Mouse (Mus musculus) cortical plate, adult 2 months (tissue): Measurements from ENCODE around the gene Daglb. TPM values are rescaled to one million over a fixed set of nuclear protein-coding genes. Genes with fewer than 3 reads are reported as not detected.
A peak's percentile ranks its signal among the peaks of the same experiment; 100 is the strongest.

Experiments
- H3K27ac ChIP-seq: fragments of 200-500 bp; 2 replicates; pipeline ENCODE4 v1.5.1; 2012; ENCODE audit warnings: low read length, control low read depth, inconsistent platforms; ENCODE audit not compliant: insufficient read depth
- H3K4me1 ChIP-seq: fragments of 200-500 bp; 2 replicates; pipeline ENCODE4 v1.6.1; 2011; ENCODE audit warnings: low read length; ENCODE audit not compliant: control insufficient read depth, insufficient read depth
- H3K4me3 ChIP-seq: fragments of 200-500 bp; 2 replicates; pipeline ENCODE4 v1.5.1; 2011; ENCODE audit warnings: mild to moderate bottlenecking, low read length, control low read depth; ENCODE audit not compliant: insufficient read depth
- CTCF ChIP-seq: fragments of 200-500 bp; IDR thresholded peaks from 2 replicates; pipeline ENCODE4 v1.5.1; 2011; ENCODE audit warnings: mild to moderate bottlenecking, control low read depth, low read length; ENCODE audit not compliant: insufficient read depth; ENCODE audit errors: extremely low read depth
- POLR2A ChIP-seq: fragments of 200-500 bp; IDR thresholded peaks from 2 replicates; pipeline ENCODE4 v1.6.1; 2011; ENCODE audit warnings: mild to moderate bottlenecking, low read length, control low read depth; ENCODE audit not compliant: insufficient read depth; ENCODE audit errors: extremely low read depth
- polyA plus RNA-seq: library from polyadenylated mRNA; depleted of rRNA; stranded (reverse); fragments of >200 nt; gene quantifications from 2 replicates; pipeline ENCODE4 v1.2.3, GENCODE M21; 2012; rRNA removed

Daglb gene
- polyA plus RNA-seq = 30.4 and 32.4 TPM in 2 replicates

GRCm38 (mm10) chr5:143464100-143464756 lies at the start of gene Daglb:
Gene Daglb, plus strand, starts transcription at chr5:143464584.
- H3K4me1 ChIP-seq = peaks cover 2% of the 10 kb centered on the region; the same call in 1 of the 2 replicates
- H3K27ac ChIP-seq = 0 out of 2 replicates have a peak within 1 kb of the TSS, but pooled peaks have one; percentile 15
- TF ChIP-seq POLR2A = peak; percentile 88
- no peak for TF ChIP-seq CTCF

GRCm38 (mm10) chr5:143421484-143421883 lies 42.9 kb upstream of the Daglb start:
- no peak overlapping the region for H3K27ac ChIP-seq
- H3K4me3 ChIP-seq = no peak overlapping the region
- H3K4me1 ChIP-seq = no peaks in the 10 kb centered on the region
- TF ChIP-seq POLR2A (no peak), CTCF (no peak)

More at GRCm38 (mm10) chr5:143464100-143464756, at the start of gene Daglb:
- peak within 1 kb of the TSS; percentile 63 for H3K4me3 ChIP-seq

GRCm38 (mm10) chr5:143422990-143423389 lies 41.4 kb upstream of the Daglb start:
- H3K27ac ChIP-seq = no peak overlapping the region
- no peak overlapping the region for H3K4me3 ChIP-seq
- TF ChIP-seq POLR2A (no peak), CTCF (no peak)
- H3K4me1 ChIP-seq = no peaks in the 10 kb centered on the region

- Histone ChIP-seq H3K27ac (no peak overlapping the region), H3K4me3 (no peak overlapping the region), H3K4me1 (no peaks in the 10 kb centered on the region)
- peak; percentile 72 for TF ChIP-seq CTCF
- TF ChIP-seq POLR2A = no peak
These were observed 40.4 kb upstream of the Daglb start for GRCm38 (mm10) chr5:143423899-143424519.

- H3K4me1 ChIP-seq = no peaks in the 10 kb centered on the region
- H3K27ac ChIP-seq = no peak overlapping the region
- TF ChIP-seq CTCF (peak; percentile 80), POLR2A (no peak)
- H3K4me3 ChIP-seq = no peak overlapping the region
These were observed 30.0 kb upstream of the Daglb start for GRCm38 (mm10) chr5:143434421-143434820.

GRCm38 (mm10) chr5:143441298-143441697 lies 23.1 kb upstream of the Daglb start:
- H3K4me1 ChIP-seq = no peaks in the 10 kb centered on the region
- TF ChIP-seq CTCF (no peak), POLR2A (no peak)
- H3K4me3 ChIP-seq = no peak overlapping the region
- no peak overlapping the region for H3K27ac ChIP-seq

GRCm38 (mm10) chr5:143441753-143442152 lies 22.6 kb upstream of the Daglb start:
- Histone ChIP-seq H3K4me1 (no peaks in the 10 kb centered on the region), H3K27ac (no peak overlapping the region), H3K4me3 (no peak overlapping the region)
- TF ChIP-seq CTCF (no peak), POLR2A (no peak)

- no peak overlapping the region for H3K27ac ChIP-seq
These were observed 713 bp upstream of the Daglb start for GRCm38 (mm10) chr5:143463671-143464070.

GRCm38 (mm10) chr5:143464757-143465118 lies 354 bp downstream of the Daglb start:
- peaks cover 2% of the 10 kb centered on the region; the same call in 1 of the 2 replicates for H3K4me1 ChIP-seq
- peak overlapping the region; percentile 63 for H3K4me3 ChIP-seq
- H3K27ac ChIP-seq = no peak overlapping the region
- TF ChIP-seq CTCF (no peak), POLR2A (no peak)

More at GRCm38 (mm10) chr5:143463671-143464070, 713 bp upstream of the Daglb start:
- TF ChIP-seq POLR2A (no peak), CTCF (no peak)
- Histone ChIP-seq H3K4me1 (peaks cover 2% of the 10 kb centered on the region; the same call in 1 of the 2 replicates), H3K4me3 (peak overlapping the region; percentile 63)
